Mouse (Mus musculus) cerebellum, postnatal 25 days (tissue): ENCODE measurements around the gene Mrm1.

Experiments used
- DNase-seq, 2 experiments: peaks; one replicate each; pipeline ENCODE4 v3.0.0; 2021; ENCODE audit warnings: mixed read lengths in 2 of 2

The Mrm1 gene

DNA sequence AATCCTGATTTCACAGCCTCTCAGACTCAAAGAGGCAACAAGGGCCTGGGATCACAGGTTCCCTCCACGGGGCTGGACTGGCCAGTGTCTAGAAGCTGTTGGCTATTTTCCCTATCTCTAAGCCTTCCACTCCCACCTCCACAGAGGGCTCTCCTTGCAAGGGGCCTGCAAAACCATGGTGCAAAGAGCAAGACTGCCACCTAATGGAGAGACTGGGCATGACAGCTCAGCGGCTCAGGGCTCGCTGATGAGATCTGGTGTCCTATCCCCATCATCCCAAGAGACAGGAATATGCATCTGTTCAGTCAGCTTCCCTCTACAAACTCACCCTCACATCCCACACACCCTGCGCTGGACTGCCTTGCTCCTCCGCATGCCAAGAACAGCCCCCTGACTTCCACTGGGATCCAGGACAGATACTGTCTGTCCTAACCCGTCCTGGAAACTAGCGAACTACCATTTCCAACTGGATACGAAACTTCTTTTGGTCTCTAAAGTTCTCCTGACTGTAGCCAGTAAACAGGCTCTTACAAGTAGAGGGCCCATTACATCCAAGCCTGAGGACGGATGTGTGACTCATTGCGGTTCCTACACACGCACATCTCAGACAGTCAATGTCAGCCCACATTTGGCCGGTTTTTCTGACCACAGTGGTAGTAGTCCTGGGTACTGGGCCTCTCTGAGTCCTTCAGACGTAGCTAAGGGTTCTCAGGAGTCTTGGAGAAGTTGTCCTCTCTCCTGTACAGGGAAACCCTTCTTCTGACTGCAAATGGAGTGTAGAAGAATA is 5.4 kb downstream of the Mrm1 start:
- DNase-seq = peak; percentile 80 to 86

DNA sequence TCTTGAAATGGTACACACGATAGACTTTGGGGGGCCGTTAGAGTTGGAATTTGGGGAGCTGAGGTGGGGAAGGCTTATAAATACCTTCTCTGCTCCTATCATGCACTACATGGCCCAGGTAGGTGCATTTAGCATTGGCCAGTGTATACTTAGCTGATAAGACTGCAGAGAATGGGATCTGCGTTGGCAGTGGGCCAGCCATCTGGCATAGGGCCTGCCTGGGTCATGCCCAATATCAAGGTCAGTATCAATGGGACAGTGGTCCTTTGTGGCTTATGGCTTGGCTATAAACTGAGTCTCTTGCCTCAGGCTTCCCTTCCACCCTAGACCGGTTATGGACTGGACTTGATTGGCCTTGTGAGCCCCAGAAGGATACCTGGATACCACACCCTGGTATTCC is 14.9 kb downstream of the Mrm1 start:
- no peak for DNase-seq

DNA sequence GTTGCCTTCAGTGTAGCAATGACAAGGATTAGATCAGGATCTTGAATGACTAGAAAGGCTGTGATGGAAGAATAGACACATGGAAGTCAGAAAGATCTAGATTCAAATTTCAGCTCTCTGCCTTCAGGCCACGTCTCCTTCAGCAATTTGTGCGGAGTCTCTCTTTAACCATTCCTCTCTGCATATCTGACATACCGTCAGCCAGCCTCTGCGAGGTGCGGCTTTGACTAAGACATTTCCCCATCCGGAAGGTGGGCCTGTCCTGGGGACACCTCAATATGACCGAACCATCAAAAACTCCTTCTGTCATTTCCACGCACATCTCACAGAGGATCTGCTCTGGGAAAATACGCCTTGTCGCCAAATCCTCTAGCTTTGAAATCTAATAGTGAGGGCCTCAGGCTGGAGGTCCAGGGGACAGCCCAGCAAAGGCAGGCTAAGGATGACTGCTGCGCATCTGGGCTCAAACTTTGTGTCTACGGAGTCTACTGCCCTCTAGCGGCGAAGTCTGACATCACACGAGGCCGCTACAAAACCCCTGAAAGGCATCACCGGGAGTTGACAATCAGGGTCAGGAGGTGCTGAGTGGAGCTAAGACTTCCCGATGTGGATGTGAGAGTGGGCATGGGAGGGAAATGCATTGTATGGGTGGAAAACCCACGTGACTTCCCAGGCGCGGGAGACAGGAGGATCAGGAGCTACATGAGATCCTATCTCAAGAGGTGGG is 21.5 kb downstream of the Mrm1 start:
- DNase-seq = peak; percentile 80 to 88

DNA sequence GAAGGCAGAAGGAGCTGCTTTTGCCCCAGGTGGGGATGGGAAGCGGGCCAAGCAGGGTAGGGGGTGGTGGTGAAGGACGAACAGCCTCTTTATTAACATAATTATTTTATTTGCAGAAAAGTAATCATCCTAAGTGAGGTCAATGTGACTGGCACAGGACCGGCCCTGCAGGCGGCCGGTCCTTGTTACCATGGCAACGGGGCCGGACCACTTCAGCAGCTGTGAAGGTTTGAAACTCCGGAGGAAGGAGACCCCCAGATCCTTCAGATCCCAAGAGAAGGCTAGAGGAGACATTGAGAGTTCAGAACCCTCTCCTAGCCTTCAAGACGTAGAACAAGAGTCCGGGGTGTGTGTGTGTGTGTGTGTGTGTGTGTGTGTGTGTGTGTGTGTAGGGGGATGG is 22.3 kb downstream of the Mrm1 start:
- no peak for DNase-seq

DNA sequence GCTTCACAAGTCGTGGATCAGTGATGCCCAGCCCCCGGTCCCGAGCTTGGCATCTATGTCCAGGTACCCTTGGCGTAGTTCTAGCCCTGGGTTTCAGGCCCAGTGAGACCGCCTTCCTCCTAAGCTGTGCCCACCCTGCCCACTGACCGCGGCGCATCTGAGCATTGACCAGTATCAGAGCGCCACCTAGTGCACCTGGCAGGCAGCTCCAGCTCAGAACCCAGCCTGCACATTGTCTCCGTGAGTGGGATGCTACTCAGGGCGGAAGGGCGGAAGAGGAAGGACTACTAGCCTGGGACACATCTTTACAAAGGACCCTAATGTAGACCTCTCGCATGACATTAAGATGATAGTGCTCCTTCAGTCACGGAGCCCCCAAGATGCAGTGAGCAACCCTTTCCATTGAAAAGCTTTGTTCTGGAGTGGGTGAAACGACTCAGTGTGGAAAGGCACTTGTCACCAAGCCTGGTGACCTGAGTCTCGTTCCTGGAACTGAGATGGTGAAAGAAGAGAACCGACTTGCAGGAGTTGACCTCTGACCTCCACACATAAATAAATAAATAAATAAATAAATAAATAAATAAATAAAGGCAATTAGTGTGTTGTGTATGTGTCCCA is 24.7 kb downstream of the Mrm1 start:
- DNase-seq = peak; percentile 88 to 91

- DNase-seq = no peak
These were observed 25.8 kb downstream of the Mrm1 start for GRCm38 (mm10) chr11:84793545-84793944.

DNA sequence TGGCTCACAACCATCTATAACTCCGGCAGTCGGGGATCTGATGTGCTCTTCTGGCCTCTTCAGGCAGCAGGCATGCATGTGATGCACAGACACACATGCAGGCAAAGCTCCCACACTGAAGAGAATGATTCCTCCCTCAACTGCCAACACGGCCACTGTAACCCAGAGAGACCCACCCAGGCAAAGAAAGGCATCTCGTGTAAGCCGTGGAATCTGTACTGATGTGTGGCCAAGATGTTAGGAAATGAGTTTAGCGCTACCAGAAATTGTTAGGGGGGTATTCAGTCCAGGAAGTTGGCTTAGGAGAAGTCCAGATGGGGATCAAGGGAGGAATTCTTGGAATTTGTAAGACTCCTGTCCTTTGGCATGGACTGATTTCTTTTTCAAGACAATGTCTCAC is 28.9 kb downstream of the Mrm1 start:
- no peak for DNase-seq

DNA sequence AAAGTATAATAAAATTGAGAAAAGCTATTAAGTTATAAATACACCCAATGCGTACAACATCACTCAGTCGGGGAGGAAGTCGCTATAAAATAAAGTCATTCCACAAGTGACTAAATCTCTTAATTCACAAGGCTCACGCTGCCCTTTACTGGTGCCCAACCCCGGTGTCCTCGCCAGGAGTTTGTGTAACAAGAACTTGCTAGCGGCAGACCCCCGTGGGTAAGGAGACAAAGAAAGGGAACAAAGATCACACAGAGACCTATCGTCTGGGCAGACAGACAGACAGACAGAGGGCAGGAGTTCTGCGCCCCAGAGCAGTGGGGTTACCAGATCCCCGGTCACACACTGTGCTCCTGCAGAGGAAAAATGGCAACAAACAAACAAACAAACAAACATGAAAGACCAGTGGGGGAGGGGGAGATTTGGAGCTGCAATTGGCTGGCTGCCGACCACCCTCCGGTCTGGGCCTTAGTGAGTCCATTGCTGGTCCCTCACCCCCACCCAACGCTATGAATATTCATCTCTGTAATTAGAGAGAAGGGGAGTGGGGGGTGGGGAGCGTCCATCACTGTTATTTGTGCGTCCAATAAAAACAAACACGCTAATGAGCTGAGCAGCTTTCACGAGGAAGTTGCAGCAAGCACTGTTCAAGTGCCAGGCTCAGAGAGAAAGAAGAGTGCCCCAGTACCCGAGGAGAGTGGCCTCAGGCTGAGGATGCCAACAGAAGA is 39.0 kb downstream of the Mrm1 start:
- DNase-seq = no peak

- DNase-seq = no peak
These were observed 43.8 kb downstream of the Mrm1 start for GRCm38 (mm10) chr11:84775560-84775959.

DNA sequence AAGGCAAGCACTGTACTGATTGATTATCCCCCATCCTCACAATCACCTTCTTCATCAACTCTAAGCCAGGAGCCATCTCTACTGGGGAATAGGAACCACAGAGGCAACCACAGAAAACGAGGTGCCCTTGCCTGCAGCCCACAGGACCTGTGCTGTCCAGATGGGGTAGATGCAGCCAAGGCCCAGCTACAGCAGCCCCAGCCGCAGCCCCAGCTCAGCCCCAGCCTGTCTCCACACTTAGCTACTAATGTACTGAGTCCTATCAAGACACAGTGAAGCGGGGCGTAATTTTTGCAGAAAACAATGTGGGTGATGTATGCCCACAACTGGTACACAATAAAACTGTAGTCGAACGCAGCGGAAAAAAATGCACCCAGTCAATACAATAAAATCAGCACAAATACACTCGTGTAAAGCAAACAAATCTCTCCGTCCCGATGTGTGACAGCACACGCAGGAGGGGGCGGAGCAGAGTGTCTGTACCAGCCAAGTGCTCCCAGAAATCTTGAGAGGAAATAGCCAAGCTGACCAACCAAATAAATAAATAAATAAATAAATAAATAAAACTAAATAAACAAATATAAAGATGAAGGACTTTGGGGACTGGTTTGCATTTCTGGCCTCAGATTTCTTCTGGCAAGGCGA is 44.3 kb downstream of the Mrm1 start:
- no peak for DNase-seq

GRCm38 (mm10) chr11:84767898-84768297 is 51.4 kb downstream of the Mrm1 start:
- DNase-seq = no peak

GRCm38 (mm10) chr11:84765125-84765524 is 54.2 kb downstream of the Mrm1 start:
- no peak for DNase-seq

DNA sequence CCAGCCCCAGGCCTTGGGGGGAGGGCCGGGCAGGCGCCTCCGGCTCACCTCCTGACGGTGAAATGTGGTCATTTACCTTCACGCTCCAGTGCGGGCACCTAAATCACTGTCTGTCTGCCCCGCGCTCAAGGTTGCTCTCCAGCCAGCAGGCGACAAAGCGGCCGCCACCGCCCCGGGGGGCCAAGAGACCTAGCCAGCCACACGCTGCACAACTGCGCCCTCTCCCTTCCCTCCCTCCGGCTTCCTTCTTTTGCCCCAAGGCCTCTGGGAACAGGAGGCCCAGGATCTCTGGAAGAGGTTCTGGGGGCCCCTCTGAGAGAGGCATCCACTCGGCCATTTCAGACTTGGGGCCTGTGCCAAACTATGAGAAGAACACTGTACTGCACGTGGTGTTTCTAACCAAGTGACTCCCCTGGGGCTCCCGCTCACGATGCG is 54.8 kb downstream of the Mrm1 start:
- peak; percentile 60 to 64 for DNase-seq

DNA sequence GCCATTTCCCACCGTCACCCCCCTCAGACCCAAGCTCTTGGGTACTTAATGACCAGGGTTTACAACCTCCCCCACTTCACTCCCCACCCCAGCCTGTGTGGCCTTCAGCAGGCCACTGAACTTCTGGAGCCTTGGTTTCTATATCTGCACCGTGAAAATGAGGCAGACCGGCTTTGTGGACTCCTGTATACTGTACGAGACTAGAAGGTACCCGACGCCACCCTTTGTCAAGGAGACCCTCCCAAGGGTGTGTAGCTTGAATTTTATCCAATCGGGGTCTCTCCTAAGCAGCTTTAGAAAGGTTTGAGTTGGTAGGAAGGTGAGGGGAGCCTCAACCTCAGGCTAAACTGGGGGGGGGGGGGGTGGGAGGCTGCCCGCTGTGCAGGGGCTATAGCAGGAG is 55.2 kb downstream of the Mrm1 start:
- no peak for DNase-seq
